Mouse (Mus musculus) cortical plate, adult 2 months (tissue): ENCODE measurements around the gene Kif5a.

ENCODE experiments used
- CTCF ChIP-seq: fragments of 200-500 bp; IDR thresholded peaks from 2 replicates; pipeline ENCODE4 v1.5.1; 2011; ENCODE audit warnings: mild to moderate bottlenecking, control low read depth, low read length; ENCODE audit not compliant: insufficient read depth; ENCODE audit errors: extremely low read depth
- POLR2A ChIP-seq: fragments of 200-500 bp; IDR thresholded peaks from 2 replicates; pipeline ENCODE4 v1.6.1; 2011; ENCODE audit warnings: mild to moderate bottlenecking, low read length, control low read depth; ENCODE audit not compliant: insufficient read depth; ENCODE audit errors: extremely low read depth

GRCm38 (mm10) chr10:127312356-127312676, 49.2 kb upstream of the Kif5a start:
- no peak for TF ChIP-seq POLR2A
- peak; percentile 73 for TF ChIP-seq CTCF
